Comparison of ENCODE assay signal across 40 mouse cellular contexts in the genomic region with DNA sequence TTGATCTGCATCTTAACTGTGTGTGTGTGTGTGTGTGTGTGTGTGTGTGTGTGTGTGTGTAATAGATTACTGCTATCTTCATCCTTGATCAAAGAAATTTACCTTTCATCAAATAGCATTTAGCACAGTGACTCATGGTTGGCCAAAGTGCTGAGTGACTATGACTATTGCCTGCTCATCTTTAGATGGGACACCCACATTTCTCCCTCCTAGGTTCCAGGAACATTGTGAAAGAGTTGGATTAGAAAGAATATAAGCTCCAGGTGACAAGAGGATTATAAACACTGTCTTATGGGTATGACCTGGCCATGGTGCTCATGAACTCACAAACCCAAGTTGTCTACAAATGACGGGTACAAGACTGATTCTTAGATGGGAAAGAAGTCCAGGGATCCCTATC. TPM values are rescaled to one million over a fixed set of nuclear protein-coding genes. Genes with fewer than 3 reads are reported as not detected.
"Had no signal": no experiment of that assay in that cellular context is flagged by ENCODE, and none has a peak within 500 bp of the region (broad histone marks: within the 10 kb centered on the region; RNA-seq: fewer than 3 reads in every experiment).

No protein-coding gene starts in this region.

- DNase-seq: heart, postnatal 10 days; heart, postnatal 14 days; heart, postnatal 36 days; heart, postnatal 4 days; kidney, adult 11 months; kidney, adult 18-20 months; kidney, adult 2 months; kidney, adult 8-10 months; kidney, adult 9 months; kidney, postnatal 10 days; kidney, postnatal 14 days; kidney, postnatal 25 days; kidney, postnatal 36 days; kidney, postnatal 4 days; layer of hippocampus, adult 9-11 months; layer of hippocampus, postnatal 36 days had no signal

- ATAC-seq: hindbrain, embryonic 16.5 days; hindbrain, postnatal 0 days; inflammation-experienced regulatory T-cells, adult 6 months; intestine, embryonic 15.5 days; intestine, embryonic 16.5 days; intestine, postnatal 0 days had no signal

RNA-seq across cellular contexts. Expression of gene Gm10944, which starts 26.9 kb away (rescaled TPM):
- polyA plus RNA-seq: heart, embryonic 12.5 days; heart, embryonic 13.5 days; heart, embryonic 14.5 days; heart, embryonic 15.5 days; heart, embryonic 16.5 days; heart, postnatal 0 days; hindbrain, embryonic 10.5 days; hindbrain, embryonic 11.5 days; hindbrain, embryonic 12.5 days; hindbrain, embryonic 13.5 days; hindbrain, embryonic 14.5 days; hindbrain, embryonic 15.5 days; hindbrain, embryonic 16.5 days; hindbrain, postnatal 0 days; inflammation-experienced regulatory T-cells, adult 6 months; intestine, embryonic 14.5 days; intestine, embryonic 15.5 days; intestine, embryonic 16.5 days; intestine, postnatal 0 days; kidney, adult 2 months; kidney, embryonic 14.5 days; kidney, embryonic 15.5 days; kidney, embryonic 16.5 days; kidney, postnatal 0 days; large intestine, adult 2 months had no signal
